ENCODE assay signal across 8 mouse cellular contexts in the genomic region with DNA sequence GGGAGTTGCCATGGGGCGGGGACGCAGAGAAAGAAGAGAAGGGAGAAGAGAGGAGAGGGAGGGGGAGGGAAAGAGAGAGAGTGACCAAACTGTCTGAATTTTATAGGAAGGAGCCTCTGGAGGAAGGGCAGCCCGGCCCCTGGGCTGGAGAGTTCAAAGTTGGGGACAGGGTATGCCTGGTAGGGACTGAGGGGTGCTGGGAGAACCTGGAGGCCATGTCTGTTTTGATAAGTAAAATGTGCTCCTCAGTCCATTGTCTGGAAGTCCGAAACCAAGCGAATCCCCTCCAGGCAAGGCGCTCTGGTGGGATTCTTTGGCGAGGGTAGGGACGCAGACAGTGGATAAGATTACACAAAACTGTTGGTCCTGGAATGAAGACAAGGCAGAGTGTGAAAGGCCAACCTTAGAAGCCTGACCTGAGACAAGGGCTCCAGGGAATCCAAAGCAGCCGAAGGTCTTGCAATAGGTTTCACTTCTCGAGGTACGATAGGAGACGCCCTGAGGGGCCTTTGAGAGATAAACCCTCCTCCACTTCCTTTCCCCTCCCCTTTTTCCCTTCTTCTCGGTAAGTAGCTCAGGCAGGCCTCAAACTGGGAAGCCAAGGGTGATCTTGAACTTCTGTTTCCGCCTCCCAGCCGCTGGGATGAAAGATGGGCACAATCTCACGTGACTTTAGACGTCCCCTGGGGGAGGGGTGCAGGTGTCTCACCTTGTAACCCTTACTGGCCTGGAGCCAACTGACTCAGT. TPM values are rescaled to one million over a fixed set of nuclear protein-coding genes. Genes with fewer than 3 reads are reported as not detected.
DNase-seq lines count a peak whose midpoint lies in the region; ATAC-seq and TF ChIP-seq lines count a peak whose summit lies in the region.

No protein-coding gene starts in this region.

- ATAC-seq in heart, embryonic 16.5 days (replicated peaks; ENCODE audit: extremely low read depth, insufficient read depth, low FRiP score), result peak; percentile 19; the same call in 1 of the 2 replicates
- ATAC-seq in hindbrain, embryonic 15.5 days (ENCODE audit: low FRiP score, low read depth), result peak; percentile 56; the same call in 1 of the 2 replicates
- ATAC-seq in midbrain, embryonic 12.5 days (ENCODE audit: low FRiP score, low read depth), result peak; percentile 81

- H3K27ac ChIP-seq in heart, embryonic 16.5 days (ENCODE audit: low read length), result no peak overlapping the region; the same call in 1 of the 2 replicates
- no peak overlapping the region for H3K27ac ChIP-seq in hindbrain, embryonic 15.5 days (replicated peaks)
- peak overlapping the region; percentile 46 for H3K27ac ChIP-seq in midbrain, embryonic 12.5 days (replicated peaks)

- 0 out of 2 replicates have a peak overlapping the region, but pooled peaks have one; percentile 38 for H3K9ac ChIP-seq in heart, embryonic 16.5 days (ENCODE audit: low read length)
- H3K9ac ChIP-seq in hindbrain, embryonic 15.5 days, result no peak overlapping the region
- no peak overlapping the region for H3K9ac ChIP-seq in midbrain, embryonic 12.5 days (replicated peaks)

- TF ChIP-seq POLR2A in brain, embryonic 14.5 days (IDR thresholded peaks at IDR 0.05; ENCODE audit: borderline replicate concordance, extremely low read depth, insufficient read depth, insufficient read length, poor library complexity, severe bottlenecking), result no peak

- H3K4me1 ChIP-seq in heart, embryonic 16.5 days (ENCODE audit: control insufficient read depth, insufficient read depth, low read length), result peaks cover 17% of the 10 kb centered on the region
- 0 out of 2 replicates have a peak, but pooled peaks cover 6% of the 10 kb centered on the region for H3K4me1 ChIP-seq in hindbrain, embryonic 15.5 days (replicated peaks)
- H3K4me1 ChIP-seq in midbrain, embryonic 12.5 days, result peaks cover 7% of the 10 kb centered on the region

- H3K9me3 ChIP-seq in heart, embryonic 16.5 days (replicated peaks; ENCODE audit: control insufficient read depth, low read length), result no peaks in the 10 kb centered on the region
- no peaks in the 10 kb centered on the region for H3K9me3 ChIP-seq in hindbrain, embryonic 15.5 days
- no peaks in the 10 kb centered on the region; the same call in 1 of the 2 replicates for H3K9me3 ChIP-seq in midbrain, embryonic 12.5 days

- H3K27me3 ChIP-seq in heart, embryonic 16.5 days (ENCODE audit: control insufficient read depth, insufficient read depth, low read length), result no peaks in the 10 kb centered on the region
- H3K27me3 ChIP-seq in hindbrain, embryonic 15.5 days, result no peaks in the 10 kb centered on the region
- H3K27me3 ChIP-seq in midbrain, embryonic 12.5 days, result peaks cover 18% of the 10 kb centered on the region

- WGBS in heart, embryonic 16.5 days, result 24% methylated on average over 17 of the region's 17 CpGs
- WGBS in hindbrain, embryonic 15.5 days, result 26% methylated on average over 17 of the region's 17 CpGs
- WGBS in midbrain, embryonic 12.5 days, result 14% methylated on average over 17 of the region's 17 CpGs

- peak overlapping the region; percentile 22 for H3K4me3 ChIP-seq in heart, embryonic 16.5 days (ENCODE audit: low read length)
- no peak overlapping the region for H3K4me3 ChIP-seq in hindbrain, embryonic 15.5 days
- H3K4me3 ChIP-seq in midbrain, embryonic 12.5 days, result no peak overlapping the region

- no peak for DNase-seq in heart, adult 8-10 months (ENCODE audit: low spot score)
- peak; percentile 12 for DNase-seq in brain, embryonic 14.5 days (ENCODE audit: low read depth)
- no peak for DNase-seq in layer of hippocampus, adult 8-10 months (ENCODE audit: low spot score in 2 of 2)
- no peak for DNase-seq in layer of hippocampus, postnatal 25 days (ENCODE audit: extremely low spot score in 1 of 2, low spot score in 1 of 2)
- no peak for DNase-seq in adrenal gland, adult 2 months

- peak overlapping the region; percentile 59 for H3K4me2 ChIP-seq in heart, embryonic 16.5 days (ENCODE audit: low read depth, low read length)
- peak overlapping the region; percentile 12; the same call in 1 of the 2 replicates for H3K4me2 ChIP-seq in hindbrain, embryonic 15.5 days
- peak overlapping the region; percentile 25 for H3K4me2 ChIP-seq in midbrain, embryonic 12.5 days (replicated peaks)

- TF ChIP-seq CTCF in brain, embryonic 14.5 days (IDR thresholded peaks at IDR 0.05; ENCODE audit: borderline replicate concordance, extremely low read depth, insufficient read depth, insufficient read length), result no peak

- no peaks in the 10 kb centered on the region for H3K36me3 ChIP-seq in heart, embryonic 16.5 days (ENCODE audit: control insufficient read depth, insufficient read depth)
- H3K36me3 ChIP-seq in hindbrain, embryonic 15.5 days, result no peaks in the 10 kb centered on the region
- no peaks in the 10 kb centered on the region for H3K36me3 ChIP-seq in midbrain, embryonic 12.5 days

RNA-seq across cellular contexts. Expression of a gene that starts 6.6 kb away (rescaled TPM):
- polyA plus RNA-seq in heart, embryonic 16.5 days (2015; fragmentation: Nextera tagmentation; extraction: Ambion mirVana), result 42.1 and 51.9 TPM in 2 replicates
- 10 to 100 TPM; 62.7 to 80.9 (median 72.0) TPM for total RNA-seq in heart, adult 8-10 months (2022)
- 14.8 and 23.1 TPM in 2 replicates for polyA plus RNA-seq in brain, embryonic 14.5 days (2012; rRNA removed)
- 24.2 and 24.4 TPM in 2 replicates for polyA plus RNA-seq in hindbrain, embryonic 15.5 days (2015; fragmentation: Nextera tagmentation; extraction: Ambion mirVana)
- 9.7 and 10.1 TPM in 2 replicates for polyA plus RNA-seq in midbrain, embryonic 12.5 days (2016; fragmentation: Nextera tagmentation; extraction: Ambion mirVana)
- 10 to 100 TPM; 62.8 to 68.1 (median 65.7) TPM for total RNA-seq in layer of hippocampus, adult 8-10 months (2022)
- 10 to 100 TPM; 53.8 to 55.3 TPM for total RNA-seq in layer of hippocampus, postnatal 25 days (2021)
- total RNA-seq in adrenal gland, adult 2 months (2021), result 10 to 100 TPM; 22.7 to 47.7 TPM
- 33.7 and 35.4 TPM in 2 replicates for polyA plus RNA-seq in adrenal gland, adult 2 months (2012; rRNA removed)

RNA-seq across cellular contexts. Expression of a gene that starts 42.6 kb away (rescaled TPM):
- polyA plus RNA-seq in heart, embryonic 16.5 days (2015; fragmentation: Nextera tagmentation; extraction: Ambion mirVana), result not detected in 2 replicates
- not detected for total RNA-seq in heart, adult 8-10 months (2022)
- polyA plus RNA-seq in brain, embryonic 14.5 days (2012; rRNA removed), result not detected in 2 replicates
- not detected in 2 replicates for polyA plus RNA-seq in hindbrain, embryonic 15.5 days (2015; fragmentation: Nextera tagmentation; extraction: Ambion mirVana)
- polyA plus RNA-seq in midbrain, embryonic 12.5 days (2016; fragmentation: Nextera tagmentation; extraction: Ambion mirVana), result not detected in 2 replicates
- not detected for total RNA-seq in layer of hippocampus, adult 8-10 months (2022)
- not detected for total RNA-seq in layer of hippocampus, postnatal 25 days (2021)
- total RNA-seq in adrenal gland, adult 2 months (2021), result not detected
- polyA plus RNA-seq in adrenal gland, adult 2 months (2012; rRNA removed), result not detected in 2 replicates

RNA-seq across cellular contexts. Expression of a gene that starts 47.9 kb away (rescaled TPM):
- 3.2 and 4.9 TPM in 2 replicates for polyA plus RNA-seq in heart, embryonic 16.5 days (2015; fragmentation: Nextera tagmentation; extraction: Ambion mirVana)
- 1 to 10 TPM; 3.2 to 6.4 (median 4.5) TPM for total RNA-seq in heart, adult 8-10 months (2022)
- polyA plus RNA-seq in brain, embryonic 14.5 days (2012; rRNA removed), result 15.1 and 17.5 TPM in 2 replicates
- 41.4 and 43.1 TPM in 2 replicates for polyA plus RNA-seq in hindbrain, embryonic 15.5 days (2015; fragmentation: Nextera tagmentation; extraction: Ambion mirVana)
- 8.2 and 9.5 TPM in 2 replicates for polyA plus RNA-seq in midbrain, embryonic 12.5 days (2016; fragmentation: Nextera tagmentation; extraction: Ambion mirVana)
- total RNA-seq in layer of hippocampus, adult 8-10 months (2022), result 100 to 1,000 TPM; 176 to 205 (median 188) TPM
- 100 to 1,000 TPM; 168 to 177 TPM for total RNA-seq in layer of hippocampus, postnatal 25 days (2021)
- 10 to 100 TPM; 26.1 to 36.3 TPM for total RNA-seq in adrenal gland, adult 2 months (2021)
- polyA plus RNA-seq in adrenal gland, adult 2 months (2012; rRNA removed), result 9.0 and 29.0 TPM in 2 replicates

RNA-seq across cellular contexts. Expression of a gene that starts 50.7 kb away (rescaled TPM):
- polyA plus RNA-seq in heart, embryonic 16.5 days (2015; fragmentation: Nextera tagmentation; extraction: Ambion mirVana), result 35.0 and 35.6 TPM in 2 replicates
- total RNA-seq in heart, adult 8-10 months (2022), result 10 to 100 TPM; 10.8 to 12.4 (median 11.6) TPM
- 65.3 and 67.0 TPM in 2 replicates for polyA plus RNA-seq in brain, embryonic 14.5 days (2012; rRNA removed)
- 69.0 and 79.1 TPM in 2 replicates for polyA plus RNA-seq in hindbrain, embryonic 15.5 days (2015; fragmentation: Nextera tagmentation; extraction: Ambion mirVana)
- polyA plus RNA-seq in midbrain, embryonic 12.5 days (2016; fragmentation: Nextera tagmentation; extraction: Ambion mirVana), result 51.4 and 54.8 TPM in 2 replicates
- 10 to 100 TPM; 49.4 to 57.5 (median 53.2) TPM for total RNA-seq in layer of hippocampus, adult 8-10 months (2022)
- 10 to 100 TPM; 38.9 to 40.9 TPM for total RNA-seq in layer of hippocampus, postnatal 25 days (2021)
- 10 to 100 TPM; 33.1 to 36.3 TPM for total RNA-seq in adrenal gland, adult 2 months (2021)
- 19.9 and 23.0 TPM in 2 replicates for polyA plus RNA-seq in adrenal gland, adult 2 months (2012; rRNA removed)

Comparison
In these comparisons a context has a peak if more than half of its experiments do, and no peak if none do; other contexts are left out.
1. ATAC-seq: peak in every context shown above with its lines; median percentile 81 in midbrain, embryonic 12.5 days; 56 in hindbrain, embryonic 15.5 days; 19 in heart, embryonic 16.5 days.